Mouse (Mus musculus) forebrain, embryonic 15.5 days (tissue): ENCODE measurements around the gene Rab13. TPM values are rescaled to one million over a fixed set of nuclear protein-coding genes. Genes with fewer than 3 reads are reported as not detected.

Experiments used
- ATAC-seq: fragments of 200-750 bp; cut with Nextera tagmentation; replicated peaks from 2 replicates; pipeline ENCODE4 v1.8.0; 2017; ENCODE audit warnings: mild to moderate bottlenecking, moderate TSS enrichment, moderate library complexity
- H3K27ac ChIP-seq: fragments of 300-500 bp; sonication (generic); replicated peaks from 2 replicates; pipeline ENCODE4 v1.5.1; 2015; ENCODE audit warnings: mild to moderate bottlenecking, inconsistent platforms
- H3K27me3 ChIP-seq: fragments of 300-500 bp; sonication (generic); 2 replicates; pipeline ENCODE4 v1.6.1; 2015; ENCODE audit warnings: inconsistent platforms
- H3K36me3 ChIP-seq: fragments of 300-500 bp; sonication (generic); 2 replicates; pipeline ENCODE4 v1.6.1; 2015; ENCODE audit warnings: mild to moderate bottlenecking, inconsistent platforms
- H3K4me1 ChIP-seq: fragments of 300-500 bp; sonication (generic); 2 replicates; pipeline ENCODE4 v1.6.1; 2015; ENCODE audit warnings: inconsistent platforms
- H3K4me2 ChIP-seq: fragments of 300-500 bp; sonication (generic); replicated peaks from 2 replicates; pipeline ENCODE4 v1.6.1; 2015; ENCODE audit warnings: mild to moderate bottlenecking, inconsistent platforms
- H3K4me3 ChIP-seq: fragments of 300-500 bp; sonication (generic); 2 replicates; pipeline ENCODE4 v1.5.1; 2015; ENCODE audit warnings: mild to moderate bottlenecking, inconsistent platforms
- H3K9ac ChIP-seq: fragments of 300-500 bp; sonication (generic); replicated peaks from 2 replicates; pipeline ENCODE4 v1.6.1; 2015; ENCODE audit warnings: mild to moderate bottlenecking, inconsistent platforms
- H3K9me3 ChIP-seq: fragments of 300-500 bp; sonication (generic); 2 replicates; pipeline ENCODE4 v1.6.1; 2016; ENCODE audit warnings: inconsistent platforms
- WGBS: fragments of 180-500 bp; shearing (Covaris S2); methylation state at CpG from one replicate; pipeline ENCODE4 v1.1.7; 2015; ENCODE audit warnings: mixed read lengths; 5-methylcytosine and 5-hydroxymethylcytosine counted together
- polyA plus RNA-seq: library from polyadenylated mRNA; unstranded; fragments of >200 nt; fragmentation: Nextera tagmentation; extraction: Ambion mirVana; gene quantifications from 2 replicates; pipeline ENCODE4 v1.2.1, GENCODE M21; 2015

Rab13 gene
- polyA plus RNA-seq: 21.4 and 22.2 TPM in 2 replicates

DNA sequence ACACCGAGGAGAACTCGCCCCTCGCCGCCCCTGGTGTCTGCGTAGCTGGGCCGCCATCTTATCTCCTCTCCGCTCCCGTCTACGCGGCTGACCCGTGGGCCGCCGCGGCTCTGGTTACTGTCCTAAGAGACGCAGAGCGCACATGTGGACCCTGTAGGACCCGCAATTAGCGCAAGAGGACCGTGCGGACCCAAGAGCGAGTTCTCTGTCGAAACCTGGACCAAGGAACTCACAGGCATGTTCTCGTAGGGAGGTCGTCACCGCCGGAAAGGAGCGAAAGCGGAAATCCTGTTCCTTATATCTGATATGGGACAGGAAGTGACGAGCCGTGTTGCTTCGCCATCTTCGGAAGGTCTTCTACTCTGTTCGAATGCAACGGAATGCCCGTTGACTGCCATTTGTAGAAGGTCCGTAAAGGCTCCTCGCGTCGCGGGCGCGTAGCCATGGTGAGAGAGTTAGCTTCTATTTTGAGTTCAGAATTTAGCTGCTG lies at the start of gene Rab13, which contains the start of gene Rps27:
Gene Rab13 (plus strand): TSS at position 319 of the 490 bp plus-strand sequence.
Gene Rps27 (minus strand): TSS at position 275 of the 490 bp plus-strand sequence.
- H3K4me2 ChIP-seq: peak within 1 kb of the TSS; percentile 88
- peaks cover 35% of the 10 kb centered on the region for H3K36me3 ChIP-seq
- peaks cover 28% of the 10 kb centered on the region for H3K4me1 ChIP-seq
- peak within 1 kb of the TSS; percentile 77 for H3K27ac ChIP-seq
- no peaks in the 10 kb centered on the region for H3K9me3 ChIP-seq
- no peaks in the 10 kb centered on the region for H3K27me3 ChIP-seq
- H3K4me3 ChIP-seq: peak within 1 kb of the TSS; percentile 68
- WGBS: under 1% methylated on average over 42 of the region's 42 CpGs
- H3K9ac ChIP-seq: peak within 1 kb of the TSS; percentile 81
- ATAC-seq: peak; percentile 97

GRCm38 (mm10) chr3:90179566-90179965 lies 33.9 kb upstream of the Rab13 start:
- Histone ChIP-seq H3K4me3 (no peak overlapping the region), H3K9me3 (no peaks in the 10 kb centered on the region), H3K4me1 (no peaks in the 10 kb centered on the region), H3K27ac (no peak overlapping the region), H3K36me3 (no peaks in the 10 kb centered on the region), H3K4me2 (no peak overlapping the region), H3K27me3 (no peaks in the 10 kb centered on the region), H3K9ac (no peak overlapping the region)
- ATAC-seq: no peak
- 87% methylated on average over 3 of the region's 3 CpGs for WGBS

DNA sequence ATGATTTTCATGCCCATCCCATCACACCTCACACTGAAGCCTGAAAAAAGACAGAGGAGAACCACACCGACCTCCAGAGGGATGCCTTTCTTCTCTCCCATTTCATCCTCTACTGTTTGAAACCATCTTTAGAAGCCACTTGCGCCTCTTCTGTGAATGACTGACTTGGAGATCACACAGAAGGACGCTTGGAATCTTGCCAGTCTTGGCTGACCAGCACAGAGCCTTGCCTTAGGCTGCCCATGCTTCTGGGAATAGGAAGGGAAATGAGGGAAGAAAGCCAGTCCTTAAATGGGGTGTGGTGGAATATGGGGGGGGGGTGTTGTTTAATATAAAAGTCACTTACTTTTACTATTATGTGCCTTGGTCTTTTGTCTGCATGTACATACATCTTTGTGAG lies 29.9 kb upstream of the Rab13 start:
- H3K9me3 ChIP-seq: no peaks in the 10 kb centered on the region
- no peak overlapping the region for H3K4me3 ChIP-seq
- no peak overlapping the region for H3K27ac ChIP-seq
- H3K36me3 ChIP-seq: no peaks in the 10 kb centered on the region
- 78% methylated on average over 3 of the region's 3 CpGs for WGBS
- H3K4me1 ChIP-seq: no peaks in the 10 kb centered on the region
- no peaks in the 10 kb centered on the region for H3K27me3 ChIP-seq
- no peak overlapping the region for H3K4me2 ChIP-seq
- ATAC-seq: no peak
- no peak overlapping the region for H3K9ac ChIP-seq

DNA sequence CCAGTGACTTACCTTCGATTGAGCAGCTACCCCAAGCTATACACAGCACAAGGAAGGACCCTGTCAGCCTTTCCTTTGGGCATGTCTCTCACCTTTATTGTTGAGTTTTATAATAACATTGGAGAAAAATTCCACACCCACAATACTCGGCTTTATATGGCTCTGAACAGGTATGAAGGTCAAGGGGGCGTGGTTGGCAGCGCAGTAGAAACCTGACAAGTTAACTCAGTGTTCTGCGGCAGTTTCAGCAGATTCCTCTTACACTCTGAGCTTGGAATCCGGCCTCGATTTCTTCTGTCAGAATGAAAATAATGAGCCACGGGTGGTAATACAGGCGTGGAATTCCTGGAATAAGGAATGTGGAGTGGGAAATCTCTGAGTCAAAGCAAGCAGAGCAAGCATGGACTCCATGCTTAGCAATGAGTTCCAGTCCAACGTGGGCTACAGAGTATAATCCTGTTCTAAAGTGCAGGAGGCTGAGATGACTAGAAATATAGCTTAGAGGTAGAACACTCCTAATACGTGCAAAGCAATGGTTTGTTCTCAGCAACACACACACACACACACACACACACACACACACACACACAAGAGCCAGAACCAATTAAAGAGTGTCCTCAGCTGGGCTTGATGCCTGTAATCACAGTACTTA lies 22.5 kb upstream of the Rab13 start:
- 82% methylated on average over 11 of the region's 11 CpGs for WGBS
- no peak overlapping the region for H3K4me2 ChIP-seq
- no peak overlapping the region for H3K4me3 ChIP-seq
- no peaks in the 10 kb centered on the region for H3K4me1 ChIP-seq
- H3K36me3 ChIP-seq: no peaks in the 10 kb centered on the region
- no peak for ATAC-seq
- H3K27me3 ChIP-seq: no peaks in the 10 kb centered on the region
- no peak overlapping the region for H3K27ac ChIP-seq
- no peaks in the 10 kb centered on the region for H3K9me3 ChIP-seq
- H3K9ac ChIP-seq: no peak overlapping the region

DNA sequence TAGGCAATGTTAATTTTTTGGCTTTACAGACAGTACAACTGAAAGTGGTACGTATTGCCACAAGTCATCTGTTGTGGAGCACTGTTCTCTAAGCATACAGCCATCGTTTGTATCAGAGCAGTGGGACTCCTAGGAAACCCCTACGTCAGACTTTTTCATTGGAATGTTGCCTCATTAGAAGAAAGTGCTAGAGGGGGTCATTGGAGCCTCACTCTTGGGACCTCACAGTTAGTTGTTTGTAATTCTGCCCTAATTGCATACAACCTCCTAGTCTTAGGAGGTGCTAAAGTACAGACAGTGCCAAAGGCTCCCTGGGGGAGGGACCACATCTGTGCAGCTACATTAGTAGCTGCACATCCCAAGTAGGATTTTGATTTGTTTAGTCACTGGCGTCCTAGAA lies 18.7 kb upstream of the Rab13 start:
- no peak overlapping the region for H3K4me3 ChIP-seq
- H3K9ac ChIP-seq: no peak overlapping the region
- WGBS: 19% methylated on average over 4 of the region's 4 CpGs
- no peaks in the 10 kb centered on the region for H3K4me1 ChIP-seq
- H3K27me3 ChIP-seq: no peaks in the 10 kb centered on the region
- H3K9me3 ChIP-seq: no peaks in the 10 kb centered on the region
- no peak overlapping the region for H3K27ac ChIP-seq
- no peak overlapping the region for H3K4me2 ChIP-seq
- ATAC-seq: no peak
- H3K36me3 ChIP-seq: no peaks in the 10 kb centered on the region

- Histone ChIP-seq H3K4me3 (no peak overlapping the region), H3K9ac (no peak overlapping the region), H3K4me1 (no peaks in the 10 kb centered on the region), H3K36me3 (no peaks in the 10 kb centered on the region), H3K4me2 (no peak overlapping the region), H3K9me3 (no peaks in the 10 kb centered on the region), H3K27me3 (no peaks in the 10 kb centered on the region), H3K27ac (no peak overlapping the region)
- WGBS: 77% methylated on average over 1 of the region's 1 CpGs
- ATAC-seq: no peak
These were observed 17.9 kb upstream of the Rab13 start for GRCm38 (mm10) chr3:90195644-90196043.

- Histone ChIP-seq H3K9ac (no peak overlapping the region), H3K27ac (no peak overlapping the region), H3K4me3 (no peak overlapping the region), H3K4me2 (no peak overlapping the region), H3K27me3 (no peaks in the 10 kb centered on the region), H3K36me3 (no peaks in the 10 kb centered on the region), H3K9me3 (no peaks in the 10 kb centered on the region), H3K4me1 (no peaks in the 10 kb centered on the region)
- WGBS: 90% methylated on average over 1 of the region's 1 CpGs
- no peak for ATAC-seq
These were observed 15.9 kb upstream of the Rab13 start for GRCm38 (mm10) chr3:90197548-90197947.

GRCm38 (mm10) chr3:90202884-90203283 lies 10.6 kb upstream of the Rab13 start:
- 46% methylated on average over 1 of the region's 1 CpGs for WGBS
- H3K4me2 ChIP-seq: no peak overlapping the region
- no peak overlapping the region for H3K27ac ChIP-seq
- H3K9ac ChIP-seq: no peak overlapping the region
- no peak overlapping the region for H3K4me3 ChIP-seq
- H3K9me3 ChIP-seq: no peaks in the 10 kb centered on the region
- no peak for ATAC-seq
- no peaks in the 10 kb centered on the region for H3K4me1 ChIP-seq
- no peaks in the 10 kb centered on the region for H3K27me3 ChIP-seq
- H3K36me3 ChIP-seq: peaks cover 4% of the 10 kb centered on the region

- Histone ChIP-seq H3K27ac (no peak overlapping the region), H3K36me3 (peaks cover 11% of the 10 kb centered on the region), H3K9ac (no peak overlapping the region), H3K4me2 (no peak overlapping the region), H3K9me3 (no peaks in the 10 kb centered on the region), H3K4me1 (no peaks in the 10 kb centered on the region), H3K27me3 (no peaks in the 10 kb centered on the region), H3K4me3 (no peak overlapping the region)
- WGBS: 77% methylated on average over 5 of the region's 5 CpGs
- no peak for ATAC-seq
These were observed 9.9 kb upstream of the Rab13 start for GRCm38 (mm10) chr3:90203619-90204018.

- H3K36me3 ChIP-seq: peaks cover 19% of the 10 kb centered on the region
- no peaks in the 10 kb centered on the region for H3K9me3 ChIP-seq
- ATAC-seq: no peak
- H3K4me3 ChIP-seq: no peak overlapping the region
- H3K9ac ChIP-seq: no peak overlapping the region
- no peaks in the 10 kb centered on the region for H3K4me1 ChIP-seq
- no peak overlapping the region for H3K4me2 ChIP-seq
- H3K27ac ChIP-seq: no peak overlapping the region
- WGBS: 96% methylated on average over 2 of the region's 2 CpGs
- H3K27me3 ChIP-seq: no peaks in the 10 kb centered on the region
These were observed 8.9 kb upstream of the Rab13 start for GRCm38 (mm10) chr3:90204582-90204981.

- H3K36me3 ChIP-seq: peaks cover 44% of the 10 kb centered on the region
These were observed 4.8 kb upstream of the Rab13 start for GRCm38 (mm10) chr3:90208662-90209061.

DNA sequence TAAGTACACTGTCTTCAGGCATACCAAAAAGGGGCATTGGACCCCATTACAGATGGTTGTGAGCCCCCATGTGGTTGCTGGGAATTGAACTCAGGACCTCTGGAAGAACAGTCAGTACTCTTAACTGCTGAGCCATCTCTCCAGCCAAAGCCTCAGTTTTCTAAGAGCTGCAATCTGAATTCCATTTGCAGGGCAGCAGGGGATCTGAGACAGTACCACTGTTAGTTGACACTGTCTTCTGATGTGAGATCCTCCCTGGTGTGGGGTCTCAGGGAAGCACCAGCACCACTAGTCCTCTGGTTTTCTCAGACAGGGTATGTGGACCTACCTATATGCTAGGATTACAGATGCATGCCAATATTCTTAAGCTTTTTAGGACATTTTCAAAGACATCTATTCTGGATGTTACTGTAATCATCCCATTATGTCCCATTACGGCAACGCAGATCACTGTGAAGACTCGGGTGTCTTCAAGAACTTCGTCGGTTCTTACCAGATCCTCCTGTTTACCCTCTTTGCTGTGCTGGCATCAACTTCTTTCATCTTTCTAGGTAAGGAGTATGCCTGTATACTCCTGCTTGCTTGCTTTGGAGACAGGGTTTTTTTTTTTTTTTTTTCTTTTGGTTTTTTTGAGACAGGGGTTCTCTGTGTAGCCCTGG lies 3.5 kb upstream of the Rab13 start:
- H3K9me3 ChIP-seq: no peaks in the 10 kb centered on the region
- H3K36me3 ChIP-seq: peaks cover 44% of the 10 kb centered on the region
- H3K4me1 ChIP-seq: peaks cover 28% of the 10 kb centered on the region
- no peak overlapping the region for H3K9ac ChIP-seq
- H3K27ac ChIP-seq: no peak overlapping the region
- no peak overlapping the region for H3K4me2 ChIP-seq
- ATAC-seq: no peak
- H3K4me3 ChIP-seq: no peak overlapping the region
- no peaks in the 10 kb centered on the region for H3K27me3 ChIP-seq
- 94% methylated on average over 5 of the region's 5 CpGs for WGBS

More at GRCm38 (mm10) chr3:90208662-90209061, 4.8 kb upstream of the Rab13 start:
- Histone ChIP-seq H3K4me3 (no peak overlapping the region), H3K9ac (no peak overlapping the region), H3K4me1 (peaks cover 22% of the 10 kb centered on the region), H3K27ac (no peak overlapping the region), H3K27me3 (no peaks in the 10 kb centered on the region), H3K9me3 (no peaks in the 10 kb centered on the region), H3K4me2 (no peak overlapping the region)
- ATAC-seq: no peak
- 97% methylated on average over 2 of the region's 2 CpGs for WGBS
